In genomic region chr12:76403886-76404537, GRCm38 (mm10) we compare ENCODE assay signal across 8 mouse cellular contexts. TPM values are rescaled to one million over a fixed set of nuclear protein-coding genes. Genes with fewer than 3 reads are reported as not detected.
DNase-seq lines count a peak whose midpoint lies in the region; ATAC-seq and TF ChIP-seq lines count a peak whose summit lies in the region.

Gene Hspa2, plus strand, starts transcription at chr12:76404176.

- H3K27ac ChIP-seq in bone marrow macrophage, adult 2 months (ENCODE audit: insufficient read depth, low read depth, low read length) = peak within 1 kb of the TSS; percentile 83
- peak within 1 kb of the TSS; percentile 81 for H3K27ac ChIP-seq in embryonic fibroblast, embryonic 13.5 days (ENCODE audit: insufficient read depth, low read length)
- peak within 1 kb of the TSS; percentile 72 for H3K27ac ChIP-seq in kidney, embryonic 14.5 days (ENCODE audit: low read depth, low read length)
- H3K27ac ChIP-seq in limb, embryonic 15.5 days = peak within 1 kb of the TSS; percentile 97

- H3K9ac ChIP-seq in kidney, embryonic 14.5 days (ENCODE audit: low read depth, low read length) = peak within 1 kb of the TSS; percentile 59
- H3K9ac ChIP-seq in limb, embryonic 15.5 days = peak within 1 kb of the TSS; percentile 47

- peaks cover 24% of the 10 kb centered on the region for H3K27me3 ChIP-seq in kidney, embryonic 14.5 days (ENCODE audit: control insufficient read depth, insufficient read depth, low read length)
- peaks cover 29% of the 10 kb centered on the region for H3K27me3 ChIP-seq in limb, embryonic 15.5 days

- H3K9me3 ChIP-seq in kidney, embryonic 14.5 days (ENCODE audit: control insufficient read depth, low read length) = no peaks in the 10 kb centered on the region
- no peaks in the 10 kb centered on the region for H3K9me3 ChIP-seq in limb, embryonic 15.5 days

- H3K4me1 ChIP-seq in bone marrow macrophage, adult 2 months (ENCODE audit: control insufficient read depth, insufficient read depth, low read length) = peaks cover 11% of the 10 kb centered on the region
- H3K4me1 ChIP-seq in embryonic fibroblast, embryonic 13.5 days (ENCODE audit: control insufficient read depth, insufficient read depth, low read length) = peaks cover 2% of the 10 kb centered on the region; the same call in 1 of the 2 replicates
- peaks cover 8% of the 10 kb centered on the region for H3K4me1 ChIP-seq in kidney, embryonic 14.5 days (ENCODE audit: control insufficient read depth, insufficient read depth, low read length)
- H3K4me1 ChIP-seq in limb, embryonic 15.5 days = peaks cover 28% of the 10 kb centered on the region

- DNase-seq in A20 (ENCODE audit: low read depth, low spot score) = peak; percentile 100
- peak; percentile 100 for DNase-seq in heart, adult 9 months (ENCODE audit: low spot score in 2 of 2)
- DNase-seq in monocyte, adult 2 months (ENCODE audit: low read depth in 1 of 2, low spot score in 2 of 2) = peak; percentile 90 to 94
- peak; percentile 98 to 99 for DNase-seq in spleen, postnatal 36 days (ENCODE audit: low spot score in 2 of 2)

- TF ChIP-seq POLR2A in bone marrow macrophage, adult 2 months (IDR thresholded peaks at IDR 0.05; ENCODE audit: borderline replicate concordance, low read depth, low read length) = peak; percentile 91; the same call in 1 of the 2 replicates
- peak; percentile 100 for TF ChIP-seq POLR2A in embryonic fibroblast, embryonic 13.5 days (IDR thresholded peaks at IDR 0.05; ENCODE audit: low read depth, low read length)

- no peaks in the 10 kb centered on the region for H3K36me3 ChIP-seq in kidney, embryonic 14.5 days (ENCODE audit: control insufficient read depth, insufficient read depth, low read length)
- no peaks in the 10 kb centered on the region for H3K36me3 ChIP-seq in limb, embryonic 15.5 days

- TF ChIP-seq CTCF in bone marrow macrophage, adult 2 months (IDR thresholded peaks at IDR 0.05; ENCODE audit: low read depth, low read length) = no peak
- TF ChIP-seq CTCF in embryonic fibroblast, embryonic 13.5 days (IDR thresholded peaks at IDR 0.05; ENCODE audit: borderline replicate concordance, insufficient read depth, low read length) = no peak

- H3K4me3 ChIP-seq in bone marrow macrophage, adult 2 months (ENCODE audit: insufficient read depth, low read length) = peak within 1 kb of the TSS; percentile 81
- peak within 1 kb of the TSS; percentile 52 for H3K4me3 ChIP-seq in embryonic fibroblast, embryonic 13.5 days (ENCODE audit: insufficient read depth, low read length)
- H3K4me3 ChIP-seq in kidney, embryonic 14.5 days (ENCODE audit: low read length) = peak within 1 kb of the TSS; percentile 56
- peak within 1 kb of the TSS; percentile 77 for H3K4me3 ChIP-seq in limb, embryonic 15.5 days

- WGBS in kidney, embryonic 14.5 days = under 1% methylated on average over 54 of the region's 54 CpGs
- WGBS in limb, embryonic 15.5 days = under 1% methylated on average over 54 of the region's 54 CpGs

- H3K4me2 ChIP-seq in kidney, embryonic 14.5 days (replicated peaks; ENCODE audit: low read depth, low read length) = peak within 1 kb of the TSS; percentile 83
- H3K4me2 ChIP-seq in limb, embryonic 15.5 days = peak within 1 kb of the TSS; percentile 91

- peak; percentile 99 for ATAC-seq in kidney, embryonic 14.5 days (ENCODE audit: low FRiP score, low TSS enrichment)
- ATAC-seq in limb, embryonic 15.5 days (ENCODE audit: insufficient number of reproducible peaks, low FRiP score, low TSS enrichment, low read depth) = peak; percentile 97

RNA-seq across cellular contexts. Expression of gene Hspa2, which starts in this region (rescaled TPM):
- polyA plus RNA-seq in bone marrow macrophage, adult 2 months (2012; ENCODE audit: insufficient read depth, insufficient read length, missing spikeins) = 5.8 and 8.0 TPM in 2 replicates
- 8.6 and 13.7 TPM in 2 replicates for polyA plus RNA-seq in embryonic fibroblast, embryonic 13.5 days (2011; ENCODE audit: insufficient read length, low read depth, missing spikeins)
- 5.4 and 7.7 TPM in 2 replicates for polyA plus RNA-seq in kidney, embryonic 14.5 days (2014; fragmentation: Nextera tagmentation; extraction: Ambion mirVana)
- polyA plus RNA-seq in limb, embryonic 15.5 days (2015; fragmentation: Nextera tagmentation; extraction: Ambion mirVana) = 11.8 and 13.0 TPM in 2 replicates

Comparison
In these comparisons a context has a peak if more than half of its experiments do, and no peak if none do; other contexts are left out.
1. Peak in every context shown above with its lines: DNase-seq, ATAC-seq, H3K4me3 ChIP-seq and H3K27ac ChIP-seq.